Comparison of ENCODE assay signal across 17 mouse cellular contexts in genomic region chr1:135505499-135505898, GRCm38 (mm10).
"Had no signal": no experiment of that assay in that cellular context is flagged by ENCODE, and none has a peak within 500 bp of the region (broad histone marks: within the 10 kb centered on the region; RNA-seq: fewer than 3 reads in every experiment).

No protein-coding gene starts in this region.

- H3K4me3 ChIP-seq: left cerebral cortex, adult 2 months; limb, embryonic 12.5 days; limb, embryonic 15.5 days; liver, embryonic 12.5 days; liver, embryonic 15.5 days; megakaryocyte, embryonic 14.5 days; midbrain, embryonic 10.5 days had no signal

- DNase-seq: kidney, adult 18-20 months; kidney, adult 9 months; kidney, postnatal 25 days; layer of hippocampus, postnatal 36 days; midbrain, embryonic 14.5 days; right cerebral cortex, postnatal 25 days; thymus, adult 18-20 months; thymus, postnatal 36 days had no signal

- H3K27me3 ChIP-seq: limb, embryonic 12.5 days had no signal

- ATAC-seq: inflammation-experienced regulatory T-cells, adult 6 months; intestine, embryonic 16.5 days; liver, embryonic 12.5 days had no signal

- H3K9me3 ChIP-seq: limb, embryonic 12.5 days; limb, embryonic 15.5 days; liver, embryonic 12.5 days; liver, embryonic 15.5 days; megakaryocyte, embryonic 14.5 days; midbrain, embryonic 10.5 days had no signal

- H3K27ac ChIP-seq: left cerebral cortex, adult 2 months; limb, embryonic 12.5 days; limb, embryonic 15.5 days; liver, embryonic 12.5 days; liver, embryonic 15.5 days; midbrain, embryonic 10.5 days had no signal

- H3K9ac ChIP-seq: limb, embryonic 12.5 days; limb, embryonic 15.5 days; liver, embryonic 12.5 days; liver, embryonic 15.5 days had no signal

- H3K4me2 ChIP-seq: limb, embryonic 12.5 days; limb, embryonic 15.5 days; liver, embryonic 12.5 days; liver, embryonic 15.5 days had no signal

- H3K36me3 ChIP-seq: limb, embryonic 12.5 days; limb, embryonic 15.5 days; liver, embryonic 12.5 days; liver, embryonic 15.5 days had no signal
